Mouse (Mus musculus): ENCODE results near the gene Rbm20. TPM values are rescaled to one million over a fixed set of nuclear protein-coding genes. Genes with fewer than 3 reads are reported as not detected.
"Not testable (repeated sequence)": the region's sequence is repeated elsewhere in the genome, so short reads cannot be mapped to it uniquely, and the experiment has no call there.

The Rbm20 gene
- polyA plus RNA-seq, 1 experiment from 2014 or later: 51.8 TPM

DNA sequence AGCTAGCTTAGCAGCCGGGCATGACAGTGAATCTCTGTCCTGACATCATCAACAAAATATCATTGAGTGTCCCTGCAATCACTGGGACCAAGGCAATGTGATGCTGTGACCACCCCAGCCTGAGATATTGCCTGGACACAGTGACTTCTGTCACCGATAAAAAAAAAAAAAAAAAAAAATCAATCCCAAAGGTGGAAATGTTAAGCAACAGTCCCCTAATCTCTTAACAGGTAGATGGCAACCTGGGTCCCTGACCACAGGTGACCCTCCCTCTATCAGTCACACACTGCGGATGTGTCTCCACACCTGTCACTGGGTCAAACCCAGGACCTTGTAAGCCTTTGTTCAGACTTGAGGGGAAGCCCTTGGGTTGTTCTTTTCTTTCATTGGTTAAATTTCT lies 128.0 kb downstream of the Rbm20 start:
- Histone ChIP-seq H3K4me2 (no peak overlapping the region), H3K9ac (no peak overlapping the region), H3K9me3 (replicated peaks) (no peaks in the 10 kb centered on the region), H3K36me3 (no peaks in the 10 kb centered on the region), H3K4me1 (replicated peaks) (peaks cover 97% of the 10 kb centered on the region), H3K27me3 (replicated peaks) (no peaks in the 10 kb centered on the region), H3K4me3 (no peak overlapping the region), H3K27ac (ENCODE audit: poor library complexity, severe bottlenecking) (no peak overlapping the region)
- 57% methylated on average over 3 of the region's 3 CpGs for WGBS
- no peak for ATAC-seq (ENCODE audit: insufficient number of reproducible peaks, low FRiP score)

DNA sequence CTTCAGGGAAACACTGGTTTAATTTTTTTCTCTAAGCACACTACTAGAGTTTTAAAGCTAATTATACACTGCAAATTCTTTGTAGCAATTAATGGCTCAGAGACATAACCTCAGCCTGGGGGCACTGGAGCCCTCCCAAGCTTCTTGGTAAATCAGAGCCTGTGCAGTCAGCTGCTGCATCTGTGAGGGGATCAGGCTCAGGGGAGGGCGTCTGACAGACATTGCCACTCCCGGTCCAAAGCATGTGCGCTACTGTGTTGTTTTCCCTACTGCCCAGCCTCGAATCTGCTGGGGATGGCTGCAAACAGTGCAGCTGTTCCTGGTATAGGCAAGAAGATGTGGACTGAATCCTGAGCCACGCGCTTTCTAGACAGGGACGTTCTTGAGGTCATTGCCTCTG lies 129.0 kb downstream of the Rbm20 start:
- WGBS: 39% methylated on average over 7 of the region's 7 CpGs
- H3K4me2 ChIP-seq: no peak overlapping the region
- peak overlapping the region; percentile 54; the same call in 1 of the 2 replicates for H3K9ac ChIP-seq
- H3K27ac ChIP-seq (ENCODE audit: poor library complexity, severe bottlenecking): peak overlapping the region; percentile 28
- H3K27me3 ChIP-seq (replicated peaks): no peaks in the 10 kb centered on the region
- H3K36me3 ChIP-seq: no peaks in the 10 kb centered on the region
- no peak overlapping the region for H3K4me3 ChIP-seq
- H3K4me1 ChIP-seq (replicated peaks): peaks cover 91% of the 10 kb centered on the region
- ATAC-seq (ENCODE audit: insufficient number of reproducible peaks, low FRiP score): no peak
- H3K9me3 ChIP-seq (replicated peaks): no peaks in the 10 kb centered on the region

- not testable (repeated sequence) for H3K27me3 ChIP-seq (replicated peaks); ATAC-seq (ENCODE audit: insufficient number of reproducible peaks, low FRiP score); H3K36me3 ChIP-seq; H3K4me2 ChIP-seq; H3K4me3 ChIP-seq; H3K9me3 ChIP-seq (replicated peaks)
- H3K27ac ChIP-seq (ENCODE audit: poor library complexity, severe bottlenecking): peak overlapping the region; percentile 83
- H3K4me1 ChIP-seq (replicated peaks): peaks cover 85% of the 10 kb centered on the region
- peak overlapping the region; percentile 54; the same call in 1 of the 2 replicates for H3K9ac ChIP-seq
- WGBS: 69% methylated on average over 6 of the region's 6 CpGs
These were observed 129.6 kb downstream of the Rbm20 start for GRCm38 (mm10) chr19:53806526-53807275.

GRCm38 (mm10) chr19:53807276-53807801 lies 130.2 kb downstream of the Rbm20 start:
- H3K4me1 ChIP-seq (replicated peaks): peaks cover 79% of the 10 kb centered on the region
- H3K27ac ChIP-seq (ENCODE audit: poor library complexity, severe bottlenecking): peak overlapping the region; percentile 83
- ATAC-seq (ENCODE audit: insufficient number of reproducible peaks, low FRiP score): no peak
- H3K4me3 ChIP-seq: no peak overlapping the region
- H3K27me3 ChIP-seq (replicated peaks): no peaks in the 10 kb centered on the region
- H3K9me3 ChIP-seq (replicated peaks): no peaks in the 10 kb centered on the region
- peak overlapping the region; percentile 47; the same call in 1 of the 2 replicates for H3K4me2 ChIP-seq
- H3K9ac ChIP-seq: peak overlapping the region; percentile 38
- no peaks in the 10 kb centered on the region for H3K36me3 ChIP-seq
- WGBS: 60% methylated on average over 5 of the region's 5 CpGs

GRCm38 (mm10) chr19:53808041-53808777 lies 131.1 kb downstream of the Rbm20 start:
- peak overlapping the region; percentile 47 for H3K4me2 ChIP-seq
- peaks cover 71% of the 10 kb centered on the region for H3K4me1 ChIP-seq (replicated peaks)
- no peaks in the 10 kb centered on the region for H3K9me3 ChIP-seq (replicated peaks)
- peak overlapping the region; percentile 38; the same call in 1 of the 2 replicates for H3K9ac ChIP-seq
- H3K4me3 ChIP-seq: no peak overlapping the region
- ATAC-seq (ENCODE audit: insufficient number of reproducible peaks, low FRiP score): no peak
- H3K36me3 ChIP-seq: peaks cover 2% of the 10 kb centered on the region; the same call in 1 of the 2 replicates
- no peaks in the 10 kb centered on the region for H3K27me3 ChIP-seq (replicated peaks)
- 23% methylated on average over 15 of the region's 15 CpGs for WGBS
- H3K27ac ChIP-seq (ENCODE audit: poor library complexity, severe bottlenecking): peak overlapping the region; percentile 83

DNA sequence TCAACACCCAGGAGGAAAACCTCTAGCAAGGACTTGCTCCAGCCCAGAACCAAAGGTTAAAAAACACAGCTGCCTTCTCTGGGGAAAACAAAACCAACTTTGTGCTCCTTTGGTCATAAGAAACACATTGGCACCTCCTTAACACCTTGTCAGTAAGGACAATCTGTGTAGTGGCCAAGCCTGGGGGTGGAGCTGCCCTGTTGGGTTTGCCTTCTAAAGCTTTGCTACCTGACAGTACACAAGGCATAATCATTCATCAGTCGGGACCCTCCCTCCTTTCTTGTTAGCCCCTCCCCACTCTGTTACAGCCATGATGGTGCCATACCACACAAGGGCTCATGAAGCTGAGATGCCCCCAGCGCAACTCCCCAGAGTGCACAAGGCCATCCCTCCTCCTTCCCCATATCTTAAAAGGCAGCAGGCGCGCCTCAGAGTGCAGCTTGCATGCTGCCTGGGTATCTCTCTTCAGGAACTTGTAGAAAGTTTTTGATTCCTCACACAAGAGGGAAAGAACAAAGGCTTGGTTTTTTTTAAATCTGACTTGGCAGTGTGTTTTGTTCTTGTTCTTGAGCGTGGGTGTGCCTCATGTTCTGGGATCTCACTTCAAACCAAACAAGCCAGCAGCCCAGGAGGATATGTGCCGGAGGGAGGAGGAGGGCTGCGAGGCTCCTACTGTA lies 132.2 kb downstream of the Rbm20 start:
- Histone ChIP-seq H3K4me1 (replicated peaks) (peaks cover 67% of the 10 kb centered on the region), H3K9ac (no peak overlapping the region; the same call in 1 of the 2 replicates), H3K4me3 (no peak overlapping the region), H3K27me3 (replicated peaks) (no peaks in the 10 kb centered on the region), H3K27ac (ENCODE audit: poor library complexity, severe bottlenecking) (peak overlapping the region; percentile 83), H3K36me3 (peaks cover 12% of the 10 kb centered on the region), H3K4me2 (peak overlapping the region; percentile 47), H3K9me3 (replicated peaks) (no peaks in the 10 kb centered on the region)
- peak; percentile 26; the same call in 1 of the 2 replicates for ATAC-seq (ENCODE audit: insufficient number of reproducible peaks, low FRiP score)
- 10% methylated on average over 7 of the region's 7 CpGs for WGBS

- ATAC-seq (ENCODE audit: insufficient number of reproducible peaks, low FRiP score): peak; percentile 69
- Histone ChIP-seq H3K9ac (no peak overlapping the region; the same call in 1 of the 2 replicates), H3K4me2 (peak overlapping the region; percentile 47), H3K4me1 (replicated peaks) (peaks cover 65% of the 10 kb centered on the region), H3K4me3 (no peak overlapping the region), H3K9me3 (replicated peaks) (no peaks in the 10 kb centered on the region), H3K27ac (ENCODE audit: poor library complexity, severe bottlenecking) (peak overlapping the region; percentile 83), H3K27me3 (replicated peaks) (no peaks in the 10 kb centered on the region), H3K36me3 (peaks cover 17% of the 10 kb centered on the region)
- 3% methylated on average over 7 of the region's 7 CpGs for WGBS
These were observed 132.9 kb downstream of the Rbm20 start for GRCm38 (mm10) chr19:53810024-53810423.

- H3K4me2 ChIP-seq: peak overlapping the region; percentile 47
- 33% methylated on average over 3 of the region's 3 CpGs for WGBS
- no peak overlapping the region for H3K9ac ChIP-seq
- H3K27me3 ChIP-seq (replicated peaks): no peaks in the 10 kb centered on the region
- no peak for ATAC-seq (ENCODE audit: insufficient number of reproducible peaks, low FRiP score)
- H3K36me3 ChIP-seq: peaks cover 22% of the 10 kb centered on the region
- peak overlapping the region; percentile 83 for H3K27ac ChIP-seq (ENCODE audit: poor library complexity, severe bottlenecking)
- H3K4me3 ChIP-seq: no peak overlapping the region
- H3K4me1 ChIP-seq (replicated peaks): peaks cover 65% of the 10 kb centered on the region
- H3K9me3 ChIP-seq (replicated peaks): no peaks in the 10 kb centered on the region
These were observed 133.5 kb downstream of the Rbm20 start for GRCm38 (mm10) chr19:53810584-53810983.

GRCm38 (mm10) chr19:53813576-53813975 lies 136.5 kb downstream of the Rbm20 start:
- no peak for ATAC-seq (ENCODE audit: insufficient number of reproducible peaks, low FRiP score)
- no peaks in the 10 kb centered on the region for H3K27me3 ChIP-seq (replicated peaks)
- H3K4me1 ChIP-seq (replicated peaks): peaks cover 48% of the 10 kb centered on the region
- H3K36me3 ChIP-seq: peaks cover 41% of the 10 kb centered on the region
- no peaks in the 10 kb centered on the region for H3K9me3 ChIP-seq (replicated peaks)
- no peak overlapping the region for H3K27ac ChIP-seq (ENCODE audit: poor library complexity, severe bottlenecking)
- no peak overlapping the region for H3K9ac ChIP-seq
- no peak overlapping the region for H3K4me3 ChIP-seq
- H3K4me2 ChIP-seq: no peak overlapping the region
- WGBS: 97% methylated on average over 5 of the region's 5 CpGs

- WGBS: 74% methylated on average over 4 of the region's 4 CpGs
- H3K27me3 ChIP-seq (replicated peaks): no peaks in the 10 kb centered on the region
- peak overlapping the region; percentile 55; the same call in 1 of the 2 replicates for H3K27ac ChIP-seq (ENCODE audit: poor library complexity, severe bottlenecking)
- H3K9me3 ChIP-seq (replicated peaks): no peaks in the 10 kb centered on the region
- peaks cover 59% of the 10 kb centered on the region for H3K36me3 ChIP-seq
- H3K9ac ChIP-seq: 0 out of 2 replicates have a peak overlapping the region, but pooled peaks have one; percentile 20
- peaks cover 46% of the 10 kb centered on the region for H3K4me1 ChIP-seq (replicated peaks)
- ATAC-seq (ENCODE audit: insufficient number of reproducible peaks, low FRiP score): no peak
- H3K4me3 ChIP-seq: no peak overlapping the region
- no peak overlapping the region for H3K4me2 ChIP-seq
These were observed 138.6 kb downstream of the Rbm20 start for GRCm38 (mm10) chr19:53815714-53816113.
